Comparison of ENCODE assay signal across 7 mouse cellular contexts in the genomic region with DNA sequence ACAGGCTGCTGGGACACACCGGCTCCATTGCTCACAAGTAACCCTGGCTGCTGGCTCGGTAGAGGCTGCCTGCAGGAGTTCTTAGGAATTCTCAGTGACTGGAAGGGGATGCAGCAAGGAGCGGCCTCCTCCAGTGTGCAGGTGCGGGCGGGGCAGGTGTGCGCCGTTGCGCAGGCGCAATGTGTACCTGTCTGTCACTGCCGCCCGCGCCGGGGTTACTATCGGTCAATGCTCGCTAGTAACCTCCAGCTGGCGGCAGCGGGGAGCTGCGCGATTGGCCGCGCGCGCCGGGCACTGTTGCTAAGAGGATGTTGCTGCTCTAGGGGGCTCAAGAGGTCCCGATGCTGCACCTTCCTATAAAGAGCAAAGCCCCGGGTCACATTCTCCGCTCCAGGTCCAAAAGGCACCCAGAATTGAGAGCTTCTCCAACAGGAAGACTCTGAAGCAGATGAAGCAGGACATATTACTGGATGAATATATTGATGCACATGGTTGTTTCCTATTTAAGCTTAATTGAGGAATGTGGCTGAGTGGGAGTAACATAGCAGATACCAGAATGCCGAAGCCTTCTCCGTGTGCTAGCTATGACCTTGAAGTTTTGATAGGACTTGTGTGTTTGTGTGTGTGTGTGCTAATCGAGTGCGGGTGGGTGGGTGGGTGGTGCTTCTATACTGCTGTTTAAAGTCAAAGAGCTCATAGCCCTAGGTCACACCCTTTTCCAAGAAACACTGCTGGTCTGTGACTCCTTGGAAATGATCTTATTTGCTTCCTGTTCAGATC. TPM values are rescaled to one million over a fixed set of nuclear protein-coding genes. Genes with fewer than 3 reads are reported as not detected.
A peak's percentile ranks its signal among the peaks of the same experiment; 100 is the strongest.
DNase-seq lines count a peak whose midpoint lies in the region; ATAC-seq and TF ChIP-seq lines count a peak whose summit lies in the region.

No protein-coding gene starts in this region.

- 5% methylated on average over 31 of the region's 31 CpGs for WGBS in limb, embryonic 10.5 days
- 3% methylated on average over 31 of the region's 31 CpGs for WGBS in midbrain, embryonic 11.5 days
- WGBS in small intestine, adult 2 months: 4% methylated on average over 31 of the region's 31 CpGs

- H3K4me2 ChIP-seq in midbrain, embryonic 11.5 days: peak overlapping the region; percentile 45

- H3K9me3 ChIP-seq in limb, embryonic 10.5 days (replicated peaks): no peaks in the 10 kb centered on the region
- no peaks in the 10 kb centered on the region for H3K9me3 ChIP-seq in midbrain, embryonic 11.5 days (ENCODE audit: control insufficient read depth, low read length)

- H3K9ac ChIP-seq in midbrain, embryonic 11.5 days (ENCODE audit: low read length): no peak overlapping the region

- DNase-seq in adrenal gland, postnatal 14 days: peak; percentile 86
- peak; percentile 81 for DNase-seq in embryo, embryonic 9.5 days (ENCODE audit: extremely low spot score)
- DNase-seq in heart, adult 18-20 months: peak; percentile 75 to 80
- peak; percentile 81 for DNase-seq in kidney, adult 11 months
- DNase-seq in limb, embryonic 10.5 days (ENCODE audit: low spot score): peak; percentile 89
- DNase-seq in midbrain, embryonic 11.5 days (ENCODE audit: low spot score, missing footprints): peak; percentile 95

- ATAC-seq in midbrain, embryonic 11.5 days (ENCODE audit: low FRiP score): peak; percentile 87

- H3K4me3 ChIP-seq in limb, embryonic 10.5 days: peak overlapping the region; percentile 36
- H3K4me3 ChIP-seq in midbrain, embryonic 11.5 days (ENCODE audit: low read depth, low read length): peak overlapping the region; percentile 18; the same call in 1 of the 2 replicates
- H3K4me3 ChIP-seq in small intestine, adult 2 months (ENCODE audit: low read depth, low read length): peak overlapping the region; percentile 43

- H3K27me3 ChIP-seq in limb, embryonic 10.5 days (ENCODE audit: low read depth, poor library complexity, severe bottlenecking): no peaks in the 10 kb centered on the region
- H3K27me3 ChIP-seq in midbrain, embryonic 11.5 days (ENCODE audit: control insufficient read depth, insufficient read depth, low read length): no peaks in the 10 kb centered on the region
- H3K27me3 ChIP-seq in small intestine, adult 2 months (ENCODE audit: control insufficient read depth, insufficient read depth, low read length): no peaks in the 10 kb centered on the region

- peaks cover 78% of the 10 kb centered on the region for H3K4me1 ChIP-seq in limb, embryonic 10.5 days
- H3K4me1 ChIP-seq in midbrain, embryonic 11.5 days (ENCODE audit: control insufficient read depth, insufficient read depth, low read length): peaks cover 21% of the 10 kb centered on the region
- peaks cover 9% of the 10 kb centered on the region for H3K4me1 ChIP-seq in small intestine, adult 2 months (ENCODE audit: control insufficient read depth, insufficient read depth, insufficient read length, low read length)

- no peak for TF ChIP-seq CTCF in small intestine, adult 2 months (IDR thresholded peaks at IDR 0.05; ENCODE audit: extremely low read depth, insufficient read length, insufficient replicate concordance, low read depth, low read length)

- peak overlapping the region; percentile 68 for H3K27ac ChIP-seq in limb, embryonic 10.5 days
- H3K27ac ChIP-seq in midbrain, embryonic 11.5 days (ENCODE audit: low read depth, low read length): no peak overlapping the region
- no peak overlapping the region for H3K27ac ChIP-seq in small intestine, adult 2 months (ENCODE audit: insufficient read depth, low read depth, low read length)

- no peaks in the 10 kb centered on the region for H3K36me3 ChIP-seq in limb, embryonic 10.5 days
- H3K36me3 ChIP-seq in midbrain, embryonic 11.5 days (ENCODE audit: control insufficient read depth, insufficient read depth, low read length): no peaks in the 10 kb centered on the region
- H3K36me3 ChIP-seq in small intestine, adult 2 months (ENCODE audit: control insufficient read depth, insufficient read depth, low read length): no peaks in the 10 kb centered on the region

- no peak for TF ChIP-seq POLR2A in small intestine, adult 2 months (IDR thresholded peaks at IDR 0.05; ENCODE audit: low read depth, low read length)

RNA-seq across cellular contexts. Expression of gene Abcg1, which starts 16.0 kb away (rescaled TPM):
- 11.7 and 21.9 TPM in 2 replicates for total RNA-seq in adrenal gland, postnatal 14 days (2021)
- 1 to 10 TPM; 7.9 to 8.9 TPM for total RNA-seq in heart, adult 18-20 months (2021)
- polyA plus RNA-seq in limb, embryonic 10.5 days (2016; fragmentation: Nextera tagmentation; extraction: Ambion mirVana): 4.1 and 5.0 TPM in 2 replicates
- 10.4 TPM in 2 replicates for polyA plus RNA-seq in midbrain, embryonic 11.5 days (2014; fragmentation: Nextera tagmentation; extraction: Ambion mirVana)
- 1.6 and 2.5 TPM in 2 replicates for polyA plus RNA-seq in small intestine, adult 2 months (2012; rRNA removed)

RNA-seq across cellular contexts. Expression of gene Tff3, which starts 56.0 kb away (rescaled TPM):
- total RNA-seq in adrenal gland, postnatal 14 days (2021): 0.78 TPM in 1 of 2 replicates, not detected in the other
- total RNA-seq in heart, adult 18-20 months (2021): not detected
- not detected in 2 replicates for polyA plus RNA-seq in limb, embryonic 10.5 days (2016; fragmentation: Nextera tagmentation; extraction: Ambion mirVana)
- polyA plus RNA-seq in midbrain, embryonic 11.5 days (2014; fragmentation: Nextera tagmentation; extraction: Ambion mirVana): 0.50 and 1.7 TPM in 2 replicates
- polyA plus RNA-seq in small intestine, adult 2 months (2012; rRNA removed): 5,248 and 10,550 TPM in 2 replicates

Comparison
In these comparisons a context has a peak if more than half of its experiments do, and no peak if none do; other contexts are left out.
1. RNA of gene Tff3, which starts 56.0 kb away (polyA plus RNA-seq): 5,248 to 10,550 TPM in small intestine, adult 2 months; 0.50 to 1.7 TPM in midbrain, embryonic 11.5 days and not detected in limb, embryonic 10.5 days; every median in the first group is over 1,000 times any median in the second.
2. Peak in every context shown above with its lines, with median percentiles within 50 percentile points of each other: DNase-seq and H3K4me3 ChIP-seq.